Mouse (Mus musculus) brain, embryonic 14.5 days (tissue): ENCODE measurements at regions not wholly inside any gene's neighbourhood (a gene's known extent, or its start where the extent isn't known, plus 50 kb on each side); places are given as distances from the start of the nearest gene placed in this dataset.

Source experiments
- CTCF ChIP-seq: fragments of 200-500 bp; IDR thresholded peaks from 2 replicates; pipeline ENCODE4 v1.5.1; 2012; ENCODE audit warnings: inconsistent platforms, mild to moderate bottlenecking, moderate library complexity, borderline replicate concordance; ENCODE audit not compliant: insufficient read depth, insufficient read length; ENCODE audit errors: extremely low read depth
- POLR2A ChIP-seq: fragments of 200-500 bp; IDR thresholded peaks from 2 replicates; pipeline ENCODE4 v1.6.1; 2012; ENCODE audit warnings: mild to moderate bottlenecking, inconsistent platforms, borderline replicate concordance; ENCODE audit not compliant: poor library complexity, insufficient read depth, insufficient read length, severe bottlenecking; ENCODE audit errors: extremely low read depth

DNA sequence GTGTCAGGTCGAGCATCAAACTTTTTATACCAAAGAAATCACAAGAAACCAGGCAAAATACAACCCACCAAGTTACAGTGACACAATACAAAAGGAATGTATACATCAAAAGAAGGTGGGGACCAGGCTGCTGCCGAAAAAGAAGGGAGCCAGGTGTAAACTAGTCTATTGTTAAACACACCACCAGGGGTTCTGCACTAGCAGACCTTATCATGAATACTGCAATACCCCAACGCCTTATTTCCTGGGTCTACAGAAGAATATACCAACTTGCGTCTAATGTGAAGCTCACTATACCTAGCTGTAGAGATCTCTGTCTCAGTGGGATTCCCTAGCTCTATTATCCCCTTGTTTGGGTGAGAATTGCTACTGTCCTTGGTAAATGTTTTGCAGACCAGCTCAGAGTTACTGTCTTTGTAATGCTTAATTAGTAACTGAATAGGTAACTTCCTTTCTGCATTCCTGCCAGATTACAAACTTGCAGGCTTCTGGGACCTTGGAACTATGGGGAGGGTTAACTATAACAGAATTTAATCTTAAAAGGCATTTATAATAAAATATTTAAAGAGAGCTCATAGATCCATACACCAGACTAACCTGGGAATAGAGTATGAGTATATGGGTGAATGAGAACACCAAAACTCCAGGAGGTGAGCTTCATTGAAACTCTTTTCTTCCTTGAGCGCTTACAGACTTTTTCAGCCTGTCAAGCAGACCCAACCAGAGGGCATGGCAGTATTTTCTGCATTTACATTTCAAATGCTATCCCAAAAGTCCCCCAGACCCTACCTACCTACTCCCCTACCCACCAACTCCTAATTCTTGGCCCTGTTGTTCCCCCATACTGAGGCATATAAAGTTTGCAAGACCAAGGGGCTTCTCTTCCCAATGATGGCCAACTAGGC, 211.7 kb downstream of the Rfpl4b start:
- TF ChIP-seq CTCF (no peak), POLR2A (no peak)
